Mouse (Mus musculus): Measurements from ENCODE around the gene Enox1. TPM values are rescaled to one million over a fixed set of nuclear protein-coding genes. Genes with fewer than 3 reads are reported as not detected.

Enox1 gene
- polyA plus RNA-seq, 1 experiment from 2014 or later = 33.5 TPM

GRCm38 (mm10) chr14:77714931-77715535, 558.5 kb downstream of the Enox1 start:
- WGBS = 78% methylated on average over 9 of the region's 9 CpGs
- Histone ChIP-seq H3K4me1 (peaks cover 10% of the 10 kb centered on the region), H3K4me2 (no peak overlapping the region), H3K36me3 (replicated peaks) (peaks cover 9% of the 10 kb centered on the region; the same call in 1 of the 2 replicates), H3K27me3 (no peaks in the 10 kb centered on the region), H3K9ac (no peak overlapping the region), H3K27ac (0 out of 2 replicates have a peak overlapping the region, but pooled peaks have one; percentile 31), H3K4me3 (replicated peaks) (no peak overlapping the region), H3K9me3 (peaks cover 5% of the 10 kb centered on the region; the same call in 1 of the 2 replicates)
- ATAC-seq (ENCODE audit: low FRiP score) = 0 out of 2 replicates have a peak, but pooled peaks have one; percentile 33

DNA sequence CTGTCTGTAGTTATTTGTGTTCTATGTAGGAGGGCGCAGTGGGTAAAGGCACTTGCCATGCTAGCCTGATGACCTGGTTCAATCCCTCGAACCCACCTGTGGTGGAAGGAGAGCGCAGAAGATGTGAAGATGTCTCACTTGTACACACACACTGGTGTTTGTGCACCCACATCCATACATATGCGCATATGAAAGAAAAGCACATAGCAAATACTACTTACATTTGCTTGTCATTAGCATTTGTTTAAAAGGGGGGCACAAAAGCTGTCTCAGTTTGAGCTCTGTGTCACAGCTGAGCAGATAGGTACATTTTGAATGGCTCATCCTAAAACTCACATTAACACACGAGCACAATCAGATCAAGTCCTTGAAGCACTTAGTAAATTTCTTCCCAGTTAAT, 560.4 kb downstream of the Enox1 start:
- H3K36me3 ChIP-seq (replicated peaks) = peaks cover 9% of the 10 kb centered on the region; the same call in 1 of the 2 replicates
- H3K4me2 ChIP-seq = no peak overlapping the region
- WGBS = 88% methylated on average over 5 of the region's 5 CpGs
- H3K27ac ChIP-seq = no peak overlapping the region
- H3K4me3 ChIP-seq (replicated peaks) = no peak overlapping the region
- peaks cover 5% of the 10 kb centered on the region; the same call in 1 of the 2 replicates for H3K9me3 ChIP-seq
- H3K9ac ChIP-seq = no peak overlapping the region
- peaks cover 10% of the 10 kb centered on the region for H3K4me1 ChIP-seq
- ATAC-seq (ENCODE audit: low FRiP score) = no peak
- H3K27me3 ChIP-seq = no peaks in the 10 kb centered on the region

- Histone ChIP-seq H3K4me3 (replicated peaks) (no peak overlapping the region), H3K27me3 (no peaks in the 10 kb centered on the region), H3K4me1 (peaks cover 10% of the 10 kb centered on the region), H3K9ac (no peak overlapping the region), H3K36me3 (replicated peaks) (peaks cover 9% of the 10 kb centered on the region; the same call in 1 of the 2 replicates), H3K4me2 (no peak overlapping the region), H3K27ac (no peak overlapping the region), H3K9me3 (peaks cover 5% of the 10 kb centered on the region; the same call in 1 of the 2 replicates)
- no peak for ATAC-seq (ENCODE audit: low FRiP score)
- WGBS = 89% methylated on average over 8 of the region's 8 CpGs
These were observed 562.3 kb downstream of the Enox1 start for GRCm38 (mm10) chr14:77718814-77719213.

- Histone ChIP-seq H3K4me1 (no peaks in the 10 kb centered on the region), H3K9ac (no peak overlapping the region), H3K4me3 (replicated peaks) (no peak overlapping the region), H3K27me3 (no peaks in the 10 kb centered on the region), H3K27ac (no peak overlapping the region), H3K9me3 (no peaks in the 10 kb centered on the region), H3K4me2 (no peak overlapping the region), H3K36me3 (replicated peaks) (no peaks in the 10 kb centered on the region)
- ATAC-seq (ENCODE audit: low FRiP score) = no peak
- 84% methylated on average over 3 of the region's 3 CpGs for WGBS
These were observed 581.5 kb downstream of the Enox1 start for GRCm38 (mm10) chr14:77738056-77738455.

DNA sequence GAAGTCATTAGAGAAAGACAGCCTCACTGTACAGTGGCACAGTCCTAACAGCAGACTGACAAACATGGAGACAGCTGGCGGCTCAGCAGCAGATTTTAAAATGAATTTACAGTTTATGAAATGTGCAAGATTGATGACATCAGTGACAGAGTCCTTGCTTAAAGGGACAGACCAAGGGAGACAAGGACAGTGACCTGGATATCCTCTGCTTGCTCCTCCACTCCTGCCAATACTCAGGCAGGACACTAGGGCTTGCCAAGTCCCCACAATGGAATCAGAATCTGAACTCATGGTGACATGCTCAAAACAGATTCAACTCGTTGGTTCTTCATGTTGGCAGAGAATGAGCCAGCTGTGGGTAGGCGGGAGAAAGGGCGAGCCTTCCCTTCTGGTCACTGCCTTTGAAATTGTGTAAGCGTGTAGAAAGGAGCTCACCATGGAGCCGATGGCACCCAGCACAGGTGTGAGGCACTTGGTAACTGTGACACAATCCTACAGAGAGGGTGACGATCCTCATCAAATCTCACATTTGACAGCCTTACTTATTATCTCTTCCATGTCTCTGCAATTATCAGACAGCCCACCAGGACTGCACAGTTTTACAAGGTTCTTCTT, 582.3 kb downstream of the Enox1 start:
- H3K9ac ChIP-seq = no peak overlapping the region
- no peaks in the 10 kb centered on the region for H3K27me3 ChIP-seq
- H3K4me2 ChIP-seq = no peak overlapping the region
- no peaks in the 10 kb centered on the region for H3K4me1 ChIP-seq
- no peak for ATAC-seq (ENCODE audit: low FRiP score)
- H3K4me3 ChIP-seq (replicated peaks) = no peak overlapping the region
- H3K9me3 ChIP-seq = no peaks in the 10 kb centered on the region
- no peaks in the 10 kb centered on the region for H3K36me3 ChIP-seq (replicated peaks)
- 86% methylated on average over 7 of the region's 7 CpGs for WGBS
- no peak overlapping the region for H3K27ac ChIP-seq

DNA sequence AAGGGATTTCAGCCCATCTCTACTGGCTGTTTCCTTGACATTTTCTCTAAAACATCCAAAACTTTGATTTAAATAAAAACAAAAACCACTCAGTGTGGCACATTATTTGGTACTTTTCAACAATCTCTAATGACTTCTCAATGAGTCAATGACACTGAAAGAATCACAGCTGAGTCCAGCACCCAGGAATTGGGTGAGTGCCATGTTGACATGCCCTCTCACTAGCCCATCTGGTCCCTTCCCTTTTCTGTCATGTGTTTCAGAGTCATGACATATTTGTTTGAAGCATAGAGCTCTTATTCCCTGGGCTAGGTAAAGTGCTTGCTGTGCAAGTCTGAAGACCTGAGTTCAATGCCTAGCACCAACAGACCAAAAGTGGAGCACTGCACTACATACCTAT, 582.8 kb downstream of the Enox1 start:
- no peaks in the 10 kb centered on the region for H3K27me3 ChIP-seq
- no peaks in the 10 kb centered on the region for H3K4me1 ChIP-seq
- H3K4me2 ChIP-seq = no peak overlapping the region
- no peak for ATAC-seq (ENCODE audit: low FRiP score)
- no peak overlapping the region for H3K27ac ChIP-seq
- H3K9ac ChIP-seq = no peak overlapping the region
- no peaks in the 10 kb centered on the region for H3K9me3 ChIP-seq
- no peaks in the 10 kb centered on the region for H3K36me3 ChIP-seq (replicated peaks)
- no peak overlapping the region for H3K4me3 ChIP-seq (replicated peaks)

GRCm38 (mm10) chr14:77744638-77745240, 588.2 kb downstream of the Enox1 start:
- Histone ChIP-seq H3K4me2 (no peak overlapping the region), H3K9me3 (no peaks in the 10 kb centered on the region), H3K27me3 (no peaks in the 10 kb centered on the region), H3K36me3 (replicated peaks) (no peaks in the 10 kb centered on the region), H3K27ac (no peak overlapping the region), H3K9ac (no peak overlapping the region), H3K4me3 (replicated peaks) (no peak overlapping the region), H3K4me1 (no peaks in the 10 kb centered on the region)
- no peak for ATAC-seq (ENCODE audit: low FRiP score)
- 94% methylated on average over 5 of the region's 5 CpGs for WGBS

DNA sequence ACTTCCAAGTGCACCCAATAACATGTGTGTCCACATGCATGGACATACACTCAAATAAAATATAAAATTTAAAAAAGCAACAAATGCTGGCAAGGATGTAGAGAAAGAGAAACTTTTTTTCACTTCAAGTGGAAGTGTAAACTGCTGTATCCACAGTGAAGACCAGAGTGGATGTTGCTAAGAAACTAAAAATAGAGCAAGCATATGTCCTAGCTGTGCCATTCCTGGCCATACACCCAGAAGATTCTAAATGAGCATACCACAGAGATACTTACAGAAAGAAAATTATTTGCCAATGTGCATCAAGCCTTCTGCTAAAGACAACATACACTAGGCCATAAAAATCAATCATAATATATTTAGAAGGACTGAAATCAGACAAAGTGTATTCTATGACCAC, 592.4 kb downstream of the Enox1 start:
- Histone ChIP-seq H3K36me3 (replicated peaks) (no peaks in the 10 kb centered on the region), H3K4me3 (replicated peaks) (no peak overlapping the region), H3K9me3 (0 out of 2 replicates have a peak, but pooled peaks cover 10% of the 10 kb centered on the region), H3K4me2 (no peak overlapping the region), H3K27ac (no peak overlapping the region), H3K27me3 (no peaks in the 10 kb centered on the region), H3K4me1 (no peaks in the 10 kb centered on the region), H3K9ac (no peak overlapping the region)
- ATAC-seq (ENCODE audit: low FRiP score) = no peak

Other genes starting within 250 kb of the Enox1 start
- 1.6 and 1.8 TPM in 2 replicates for gene Ccdc122, start 120.0 kb upstream of the Enox1 start, polyA plus RNA-seq (2016; fragmentation: Nextera tagmentation; extraction: Ambion mirVana)
- 3.9 and 4.2 TPM in 2 replicates for gene Lacc1, start 119.9 kb upstream of the Enox1 start, polyA plus RNA-seq (2016; fragmentation: Nextera tagmentation; extraction: Ambion mirVana)